Mouse (Mus musculus) G1E (cell line): ENCODE data around the gene Gm12169.
"Not testable (repeated sequence)": the region's sequence is repeated elsewhere in the genome, so short reads cannot be mapped to it uniquely, and the experiment has no call there.

Experiments
- CTCF ChIP-seq: IDR thresholded peaks from 2 replicates; pipeline ENCODE4 v1.5.1; 2012; ENCODE audit warnings: low read depth, low read length, inconsistent platforms, mixed read lengths
- GATA1 ChIP-seq: IDR thresholded peaks from 2 replicates; pipeline ENCODE4 v1.6.1; 2012; ENCODE audit warnings: borderline replicate concordance, low read length, inconsistent platforms, mixed read lengths
- TAL1 ChIP-seq: conservative IDR thresholded peaks from 2 replicates; pipeline ENCODE4 v1.6.1; 2012; ENCODE audit warnings: low read depth, low read length, inconsistent platforms, mixed read lengths

GRCm38 (mm10) chr11:46521341-46521740, 2.7 kb upstream of the Gm12169 start:
- TF ChIP-seq CTCF, GATA1, TAL1: not testable (repeated sequence)
